Mouse (Mus musculus): ENCODE results near the gene Tradd.

GRCm38 (mm10) chr8:105264024-105264982, at the start of gene Tradd, which contains the start of gene Fbxl8:
- TF ChIP-seq CTCF (IDR thresholded peaks at IDR 0.05; ENCODE audit: low read depth): no peak
- TF ChIP-seq EP300 (IDR thresholded peaks at IDR 0.05; ENCODE audit: low read depth): no peak

All from liver, embryonic 14.5 days (tissue).